Mouse (Mus musculus) bone marrow, adult 2 months (tissue): ENCODE measurements around the gene Blmh.

ENCODE experiments used
- CTCF ChIP-seq: fragments of 200-500 bp; IDR thresholded peaks from 2 replicates; pipeline ENCODE4 v1.5.1; 2011; ENCODE audit warnings: low read length, control low read depth; ENCODE audit not compliant: control insufficient read depth, insufficient read depth
- POLR2A ChIP-seq: fragments of 200-500 bp; IDR thresholded peaks from 2 replicates; pipeline ENCODE4 v1.6.1; 2011; ENCODE audit warnings: low read depth, mild to moderate bottlenecking, control low read depth, low read length, borderline replicate concordance; ENCODE audit not compliant: control insufficient read depth

GRCm38 (mm10) chr11:76914366-76914765, 10.2 kb upstream of the Blmh start:
- no peak for TF ChIP-seq CTCF
- TF ChIP-seq POLR2A: no peak
